Mouse (Mus musculus): Measurements from ENCODE around the gene Tcp10a. TPM values are rescaled to one million over a fixed set of nuclear protein-coding genes. Genes with fewer than 3 reads are reported as not detected.
A peak's percentile ranks its signal among the peaks of the same experiment; 100 is the strongest.
"Not testable (repeated sequence)": the region's sequence is repeated elsewhere in the genome, so short reads cannot be mapped to it uniquely, and the experiment has no call there.

The Tcp10a gene
- not detected in 2 replicates for total RNA-seq (2017)

DNA sequence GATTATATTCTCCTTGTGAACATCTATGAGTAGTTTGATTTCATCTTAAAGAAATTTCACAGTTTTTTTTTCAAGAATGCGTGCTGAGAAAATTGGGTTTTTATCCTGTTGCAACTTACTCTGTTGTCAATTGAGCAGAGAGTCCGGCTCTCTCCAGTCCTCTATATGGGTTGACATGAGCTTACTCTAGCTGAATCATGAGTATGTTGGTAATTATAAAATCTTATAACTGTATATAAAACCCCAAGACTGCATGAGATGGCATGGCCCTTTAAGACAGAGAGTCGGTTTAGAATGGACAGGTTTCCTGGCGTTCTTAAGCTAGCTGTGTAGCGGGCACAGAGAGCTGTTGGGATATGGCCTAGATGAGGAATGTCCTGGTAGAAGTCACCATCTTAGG lies at the start of gene Tcp10a:
Gene Tcp10a, plus strand, starts transcription at position 301 of the 400 bp plus-strand sequence.
- ATAC-seq (replicated peaks; ENCODE audit: low read depth, poor library complexity, severe bottlenecking), result not testable (repeated sequence)

DNA sequence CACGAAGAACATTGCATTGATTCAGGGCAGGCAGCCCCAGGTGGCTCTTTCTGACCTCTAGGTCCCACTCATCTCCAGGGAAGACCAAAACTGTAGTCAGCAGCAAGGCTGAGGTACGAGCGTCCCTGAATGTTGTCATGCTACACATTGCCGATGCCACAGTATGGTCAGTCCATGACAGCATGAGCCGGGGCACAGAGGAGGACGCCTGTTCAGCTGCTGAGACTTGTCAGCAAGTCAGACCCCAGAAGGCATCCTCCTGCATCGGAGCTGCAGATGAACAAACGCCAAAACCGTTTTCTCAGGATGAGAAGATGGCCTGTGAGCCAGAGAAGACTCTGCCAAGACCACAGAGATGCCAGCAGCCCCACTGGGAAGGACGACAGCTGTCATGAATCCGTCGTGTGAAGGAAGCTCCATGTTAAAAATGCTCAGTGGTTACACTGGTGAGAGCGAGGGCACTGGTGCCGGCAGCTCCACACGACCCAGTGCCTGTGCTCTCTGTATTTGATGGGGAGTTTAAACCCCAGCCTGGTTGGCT lies 45.7 kb upstream of the Tcp10a start:
- ATAC-seq (replicated peaks; ENCODE audit: low read depth, poor library complexity, severe bottlenecking), result no peak

DNA sequence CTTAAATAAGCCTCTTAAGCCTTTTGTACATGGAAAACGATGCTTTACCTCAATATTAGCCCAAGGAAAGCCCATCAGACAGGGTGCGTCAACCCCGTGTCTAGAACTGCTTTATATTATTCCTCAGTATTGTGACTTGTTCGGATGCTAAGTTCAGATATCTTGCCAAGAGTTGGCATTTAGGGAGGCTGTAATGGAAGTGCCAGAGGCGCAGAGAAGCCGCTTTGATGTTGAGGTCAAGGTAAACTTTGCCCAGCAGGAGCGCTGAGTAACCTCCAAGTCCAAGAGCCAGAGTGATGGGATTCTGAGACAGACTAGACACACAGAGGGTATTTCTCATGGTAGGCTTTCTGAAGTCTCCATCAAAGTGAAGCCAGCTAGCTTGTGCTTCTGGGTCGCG lies 45.2 kb upstream of the Tcp10a start:
- no peak for ATAC-seq (replicated peaks; ENCODE audit: low read depth, poor library complexity, severe bottlenecking)

DNA sequence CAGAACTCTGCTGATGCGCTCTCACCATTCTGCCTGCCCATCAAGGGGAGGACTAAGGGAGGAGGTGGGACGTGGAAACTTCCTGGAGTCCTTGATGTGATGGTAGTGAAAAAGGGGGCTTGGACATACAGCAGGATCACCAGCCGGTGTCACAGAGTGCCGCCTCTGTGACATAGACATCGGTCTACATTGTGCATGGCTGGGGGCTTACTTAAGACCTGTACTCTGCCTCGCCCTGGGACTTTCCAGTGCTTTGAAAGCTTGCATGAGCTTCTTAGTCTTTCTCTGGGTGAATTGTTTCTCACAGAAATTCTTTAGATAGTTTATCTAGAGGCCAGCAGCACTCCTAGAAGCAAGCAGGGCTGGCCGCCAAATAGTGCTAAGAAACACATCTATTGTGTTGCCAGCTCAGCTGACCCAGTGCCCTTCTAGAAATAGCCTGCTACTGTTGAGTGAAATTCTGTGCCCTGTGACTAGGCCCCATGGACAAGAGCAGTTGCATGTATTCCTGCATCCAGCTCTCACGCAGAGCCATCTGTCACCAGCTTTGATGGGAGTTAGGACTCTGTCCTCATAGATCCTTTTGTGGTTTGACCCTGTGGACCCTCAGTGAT lies 40.0 kb upstream of the Tcp10a start:
- ATAC-seq (replicated peaks; ENCODE audit: low read depth, poor library complexity, severe bottlenecking), result no peak

DNA sequence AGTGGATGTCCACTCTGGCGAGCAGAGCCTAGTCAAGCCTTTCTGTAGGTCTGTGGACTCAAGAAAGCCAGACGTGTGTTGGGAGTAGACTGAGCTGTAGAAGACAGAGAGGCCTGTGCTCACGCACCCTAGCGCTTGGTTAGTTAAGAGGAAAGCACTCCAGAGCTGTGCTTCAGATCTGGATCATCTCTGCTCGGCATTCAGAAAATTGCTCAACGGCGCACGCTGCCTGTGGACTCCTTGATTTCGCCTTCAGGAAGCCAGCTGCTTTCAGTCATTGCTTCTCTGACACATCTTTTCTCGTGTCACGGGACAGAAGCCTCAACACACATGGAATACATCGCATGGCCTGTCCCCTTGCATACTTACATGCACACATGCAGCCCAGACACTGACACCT lies 39.2 kb upstream of the Tcp10a start:
- no peak for ATAC-seq (replicated peaks; ENCODE audit: low read depth, poor library complexity, severe bottlenecking)

DNA sequence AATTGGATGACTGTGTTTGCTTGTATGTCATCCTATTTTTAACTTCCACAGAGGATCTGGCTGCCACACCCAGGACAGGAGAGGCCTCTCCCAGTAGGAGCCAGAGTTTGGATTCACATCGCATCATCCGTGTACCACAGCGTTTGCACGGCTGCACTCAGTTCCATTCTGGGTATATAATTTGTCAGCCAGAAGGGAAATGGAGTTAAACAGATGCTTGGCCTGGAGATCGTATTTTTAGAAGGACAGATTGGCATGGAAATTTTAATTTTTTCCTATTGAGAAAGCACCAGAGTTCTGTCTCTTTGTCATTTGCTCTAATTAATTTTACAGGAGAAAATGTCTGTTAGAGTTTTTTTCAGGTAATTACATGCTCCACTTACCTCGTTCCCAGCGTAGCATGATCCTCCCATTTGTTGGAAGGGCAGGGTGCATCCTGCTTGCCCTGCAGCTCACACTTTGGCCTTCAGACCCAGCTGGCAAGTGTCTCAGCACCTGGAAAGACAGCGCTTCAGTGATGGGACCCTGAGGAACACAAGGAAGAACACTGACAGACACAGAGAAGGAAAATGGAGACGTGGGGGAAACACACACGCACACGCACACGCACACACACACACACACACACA lies 37.9 kb upstream of the Tcp10a start:
- no peak for ATAC-seq (replicated peaks; ENCODE audit: low read depth, poor library complexity, severe bottlenecking)

DNA sequence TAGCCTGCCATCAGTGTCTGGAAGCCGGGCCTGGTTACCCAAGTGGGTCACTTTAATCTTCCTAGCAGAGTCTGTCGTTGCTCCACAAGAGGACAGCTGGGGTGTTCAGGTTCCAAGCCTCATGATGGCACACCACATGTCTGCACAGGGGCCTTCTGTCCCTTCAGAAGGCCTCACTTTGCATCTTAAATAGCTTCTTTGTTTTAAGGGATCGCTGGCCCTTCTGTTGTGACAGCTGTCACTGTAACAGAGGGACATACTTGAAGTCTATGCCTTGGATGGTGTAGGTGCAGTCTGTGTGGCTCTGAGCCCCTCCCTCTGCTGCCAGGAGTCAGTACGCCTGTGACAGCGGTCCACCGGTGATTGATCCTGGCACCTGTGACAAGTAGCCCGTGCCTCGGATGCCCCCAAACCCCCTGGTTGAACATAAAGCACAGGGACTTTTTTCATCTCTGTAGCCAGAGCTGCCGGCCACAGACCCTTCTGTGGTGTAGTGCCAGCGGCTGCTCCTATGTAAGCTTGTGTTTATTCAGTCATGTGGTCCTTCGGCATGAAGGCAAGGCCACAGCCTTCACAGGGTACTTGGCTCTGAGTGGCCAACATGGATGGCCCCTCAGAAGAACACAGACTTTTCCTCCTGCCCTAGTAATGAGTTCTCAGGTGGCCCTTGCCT lies 32.3 kb upstream of the Tcp10a start:
- ATAC-seq (replicated peaks; ENCODE audit: low read depth, poor library complexity, severe bottlenecking), result no peak

DNA sequence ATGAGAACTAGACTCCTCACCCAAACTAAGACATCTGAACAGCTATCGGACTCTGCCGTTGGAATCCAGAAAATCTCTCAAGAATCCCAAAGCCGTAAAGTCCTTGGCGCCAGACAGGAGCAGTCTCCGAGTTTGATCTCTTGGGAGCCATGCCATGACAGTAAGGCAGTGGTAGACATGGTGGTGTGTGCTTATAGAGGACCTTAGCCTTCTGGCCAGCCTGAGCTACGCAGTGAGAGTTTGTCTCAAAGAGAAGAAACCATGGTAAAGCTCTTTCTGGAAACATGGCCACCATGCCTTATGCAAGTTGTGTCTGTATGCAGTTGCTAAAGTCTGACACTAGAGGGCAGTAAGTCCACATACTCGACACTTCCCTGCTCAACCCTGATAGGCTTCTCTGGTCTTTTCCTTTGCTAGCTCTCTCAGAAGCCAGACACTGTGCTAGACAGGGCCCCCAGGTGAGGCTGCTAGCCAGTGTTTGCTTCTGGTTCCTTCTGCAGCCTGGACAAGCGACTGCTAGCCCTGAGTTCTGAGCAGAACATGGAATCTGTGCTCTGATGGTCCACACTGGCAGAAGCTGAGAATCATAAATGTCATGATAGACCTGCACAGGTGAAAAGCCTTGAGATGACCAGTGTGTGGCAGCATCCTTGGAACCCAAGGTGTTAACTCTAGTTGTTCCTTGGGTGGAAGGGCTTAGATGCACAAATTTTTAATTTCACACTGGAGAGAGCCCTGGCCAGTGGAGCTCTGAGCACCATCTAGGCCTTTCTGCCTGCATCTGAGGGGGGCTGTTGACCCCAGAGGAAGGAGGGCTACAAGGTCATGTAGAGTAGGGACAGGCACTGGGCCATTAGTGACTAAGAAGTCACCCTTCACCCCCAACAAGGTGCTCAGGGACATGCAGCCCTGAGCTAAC lies 17.9 kb upstream of the Tcp10a start:
- ATAC-seq (replicated peaks; ENCODE audit: low read depth, poor library complexity, severe bottlenecking), result peak; percentile 95

DNA sequence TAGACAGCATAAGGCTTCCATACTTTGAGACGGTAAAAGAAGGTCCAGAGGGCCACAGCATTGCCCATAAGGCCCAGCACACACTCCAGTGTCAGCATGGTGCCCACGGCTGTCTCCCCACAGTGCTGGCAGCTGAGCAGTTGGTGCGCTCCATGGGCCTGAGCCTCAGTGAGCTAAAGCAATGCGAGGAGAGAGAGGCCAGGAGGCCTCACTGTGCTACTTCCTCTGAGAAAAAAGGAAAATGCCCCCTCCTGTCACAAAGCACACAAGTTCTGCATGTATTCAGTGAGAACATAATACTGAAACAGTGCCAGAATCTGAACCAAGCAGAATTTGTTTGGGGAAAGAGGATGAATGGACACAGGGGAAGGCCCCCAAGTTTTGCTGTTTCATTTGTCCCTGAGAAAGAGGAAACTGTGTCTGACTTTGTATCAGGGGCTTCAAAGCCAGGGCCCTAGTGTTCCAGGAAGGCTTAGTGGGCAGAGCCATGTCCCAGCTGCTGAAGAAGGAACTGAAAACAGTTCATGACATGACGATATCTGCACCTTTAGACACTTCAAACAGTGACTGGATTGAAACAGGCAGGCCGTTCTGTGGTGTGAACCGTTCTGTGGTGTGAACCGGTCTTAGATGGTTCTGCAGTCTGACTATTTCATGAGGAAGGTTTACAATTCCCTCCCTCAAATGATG lies 8.6 kb upstream of the Tcp10a start:
- peak; percentile 88 for ATAC-seq (replicated peaks; ENCODE audit: low read depth, poor library complexity, severe bottlenecking)

DNA sequence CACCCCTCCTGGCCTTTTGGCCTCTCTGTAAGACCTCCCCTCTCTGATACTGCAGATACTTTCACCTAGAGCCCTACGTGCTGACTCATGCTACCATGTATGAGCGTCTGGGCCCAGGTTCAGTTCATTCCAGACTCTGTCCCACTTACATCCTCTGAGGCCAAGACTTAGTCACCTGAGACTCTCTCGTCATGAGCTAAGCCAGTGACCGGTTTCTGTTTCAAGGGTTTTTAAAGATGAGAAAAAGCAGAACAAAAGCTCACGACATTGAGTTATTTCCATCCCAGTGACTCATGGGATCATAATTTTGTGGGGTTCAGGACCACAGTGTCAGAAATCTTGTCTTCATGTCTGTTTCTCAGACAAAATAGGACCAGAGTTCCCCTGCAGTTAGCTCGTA lies 4.7 kb upstream of the Tcp10a start:
- ATAC-seq (replicated peaks; ENCODE audit: low read depth, poor library complexity, severe bottlenecking), result not testable (repeated sequence)

DNA sequence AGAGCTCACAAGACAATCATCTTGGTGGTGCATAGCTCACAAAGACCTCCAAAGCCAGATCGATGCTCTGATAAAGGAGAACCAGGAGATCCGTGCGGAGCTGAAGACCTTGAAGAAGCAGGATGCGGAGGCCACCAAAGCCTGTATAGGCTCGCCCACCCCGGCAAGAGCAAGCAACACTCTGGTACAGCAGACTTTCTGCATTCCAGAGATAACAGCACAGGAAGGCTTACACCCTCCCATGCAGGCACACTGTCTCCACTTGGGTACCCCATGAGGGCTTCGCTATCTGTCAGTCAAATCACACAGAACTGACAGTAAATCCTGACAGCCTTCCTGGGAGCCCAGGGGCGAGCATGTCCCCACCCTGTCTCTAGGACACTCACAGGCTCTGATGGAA lies 2.0 kb downstream of the Tcp10a start:
- ATAC-seq (replicated peaks; ENCODE audit: low read depth, poor library complexity, severe bottlenecking), result peak; percentile 30

DNA sequence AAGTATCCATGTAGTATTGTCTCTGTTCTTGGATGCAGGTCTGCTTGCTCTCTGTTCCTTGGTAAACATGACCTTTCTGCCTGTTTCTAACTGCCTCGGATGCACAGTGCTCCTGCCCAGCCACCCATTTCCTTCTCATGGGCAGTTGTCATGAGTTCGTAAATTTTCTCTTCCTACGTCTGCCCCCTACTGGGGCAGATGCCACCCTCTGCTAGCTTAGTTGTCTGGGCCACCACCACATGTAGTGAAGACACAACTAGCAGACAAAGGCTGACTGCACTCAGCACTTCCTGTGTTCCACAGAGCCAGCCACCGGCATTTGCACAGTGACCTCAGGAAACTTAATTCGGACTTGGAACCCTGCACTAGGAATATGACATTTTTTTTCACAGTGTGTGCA lies 8.3 kb downstream of the Tcp10a start:
- peak; percentile 71 for ATAC-seq (replicated peaks; ENCODE audit: low read depth, poor library complexity, severe bottlenecking)

DNA sequence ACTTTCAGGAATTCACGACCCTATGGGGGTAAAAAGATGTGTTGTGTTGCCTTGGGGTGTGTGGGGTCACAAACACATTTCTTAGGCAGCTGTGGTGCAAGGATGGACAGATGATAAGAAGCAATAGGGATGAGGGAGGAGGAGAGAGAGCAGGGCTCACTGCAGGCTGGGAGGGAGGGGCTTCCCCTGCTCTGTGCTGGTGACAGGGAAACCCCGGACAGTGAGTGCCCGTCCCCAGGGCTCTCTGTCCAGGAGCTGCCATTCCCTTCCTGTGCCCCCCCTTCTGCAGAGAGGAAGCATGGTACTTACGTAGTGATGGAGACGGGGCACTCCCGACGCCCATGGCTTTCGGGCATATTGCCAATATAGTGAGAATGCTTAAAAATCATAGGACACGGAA lies 12.9 kb downstream of the Tcp10a start:
- ATAC-seq (replicated peaks; ENCODE audit: low read depth, poor library complexity, severe bottlenecking), result not testable (repeated sequence)

DNA sequence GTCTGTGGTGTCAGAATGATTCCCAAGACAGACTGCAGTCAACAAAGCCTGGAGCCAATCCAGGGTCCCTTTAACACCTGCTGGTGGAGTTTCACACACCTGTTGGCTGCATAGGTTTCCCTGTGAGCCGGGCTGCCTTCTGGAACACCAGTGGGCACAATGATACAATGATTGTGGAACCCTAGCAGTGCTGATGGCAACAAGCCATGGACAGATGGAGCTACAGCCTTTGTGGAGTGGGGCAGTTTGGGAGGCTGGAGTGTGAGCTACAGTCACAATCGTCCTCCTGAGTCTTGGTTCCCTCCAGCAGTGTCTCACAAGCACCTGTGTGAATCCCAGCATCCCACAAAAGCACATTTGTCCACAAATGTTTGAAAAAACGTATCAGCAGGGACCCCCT lies 24.3 kb downstream of the Tcp10a start:
- not testable (repeated sequence) for ATAC-seq (replicated peaks; ENCODE audit: low read depth, poor library complexity, severe bottlenecking)

DNA sequence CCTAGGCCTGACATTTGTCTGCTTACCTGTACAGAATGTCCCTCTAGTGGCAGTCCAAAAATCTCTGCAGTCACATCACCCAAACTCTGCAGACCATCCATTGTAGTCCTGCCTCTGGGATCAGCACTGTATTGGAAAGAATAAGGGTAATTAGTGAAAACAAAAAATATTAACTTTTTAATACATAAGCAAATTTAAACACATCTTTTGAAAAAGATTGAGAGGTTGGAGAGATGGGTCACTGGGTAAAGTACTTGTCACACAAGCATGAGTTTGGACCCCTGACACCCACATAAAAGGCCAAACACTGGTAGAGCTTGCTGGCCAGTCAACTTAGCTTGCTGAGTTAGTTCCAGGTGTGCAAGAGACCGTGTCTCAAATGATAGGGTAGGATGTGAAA lies 28.1 kb downstream of the Tcp10a start, which contains the start of gene Ttll2:
Gene Ttll2, minus strand, starts transcription at position 101 of the 400 bp plus-strand sequence.
- ATAC-seq (replicated peaks; ENCODE audit: low read depth, poor library complexity, severe bottlenecking), result not testable (repeated sequence)

DNA sequence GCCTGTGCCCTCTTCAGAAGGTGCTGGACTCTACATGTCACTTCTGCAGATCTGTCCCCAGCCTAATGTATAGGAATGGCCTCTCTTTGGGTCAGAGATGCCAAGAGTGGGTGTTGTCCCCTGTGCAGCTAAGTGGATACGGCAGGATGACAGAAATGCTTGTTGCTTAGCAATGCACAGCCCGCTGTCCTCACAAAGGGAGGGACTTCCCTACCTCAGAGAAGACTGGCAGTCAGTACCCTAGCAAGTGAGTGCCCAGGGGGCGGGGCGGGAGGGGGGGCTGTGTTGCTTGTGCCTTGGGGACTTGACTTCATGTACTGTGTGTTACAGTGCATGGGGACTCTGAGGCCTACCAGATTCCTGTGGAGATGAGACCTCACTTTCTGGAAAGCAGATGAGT lies 35.4 kb downstream of the Tcp10a start:
- not testable (repeated sequence) for ATAC-seq (replicated peaks; ENCODE audit: low read depth, poor library complexity, severe bottlenecking)

DNA sequence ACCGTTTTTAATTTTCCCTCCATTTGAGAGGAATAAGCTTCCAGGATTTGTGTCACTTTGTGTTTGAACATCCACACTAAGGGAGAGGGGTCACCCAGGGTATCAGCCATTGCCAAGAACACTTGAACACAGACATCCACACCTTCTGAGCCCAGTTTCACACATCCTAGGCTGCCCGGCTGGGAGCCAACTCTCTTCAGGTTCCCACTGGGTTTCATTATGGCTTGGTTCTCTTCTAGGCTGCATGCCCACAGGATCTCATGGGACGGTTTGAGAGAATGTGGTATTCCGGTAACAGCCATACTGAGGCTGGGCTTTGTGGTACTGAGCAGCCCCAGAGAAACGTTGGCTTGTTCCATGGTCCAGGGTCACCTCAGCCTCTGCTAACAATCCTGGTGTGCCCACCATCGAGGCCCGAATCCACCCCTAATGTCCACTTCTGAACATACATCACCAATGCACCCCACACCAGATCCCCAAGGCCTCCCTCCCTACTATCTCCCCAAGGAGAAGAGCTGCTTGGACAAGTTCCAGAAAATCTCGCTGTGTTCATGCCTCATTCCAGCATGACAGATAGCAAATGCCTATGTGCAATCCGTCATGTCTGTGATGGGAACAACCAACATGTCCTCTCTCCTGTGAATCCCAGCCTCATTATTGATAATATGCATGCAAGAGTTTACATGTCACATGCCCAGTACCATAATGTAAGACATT lies 36.5 kb downstream of the Tcp10a start:
- not testable (repeated sequence) for ATAC-seq (replicated peaks; ENCODE audit: low read depth, poor library complexity, severe bottlenecking)

DNA sequence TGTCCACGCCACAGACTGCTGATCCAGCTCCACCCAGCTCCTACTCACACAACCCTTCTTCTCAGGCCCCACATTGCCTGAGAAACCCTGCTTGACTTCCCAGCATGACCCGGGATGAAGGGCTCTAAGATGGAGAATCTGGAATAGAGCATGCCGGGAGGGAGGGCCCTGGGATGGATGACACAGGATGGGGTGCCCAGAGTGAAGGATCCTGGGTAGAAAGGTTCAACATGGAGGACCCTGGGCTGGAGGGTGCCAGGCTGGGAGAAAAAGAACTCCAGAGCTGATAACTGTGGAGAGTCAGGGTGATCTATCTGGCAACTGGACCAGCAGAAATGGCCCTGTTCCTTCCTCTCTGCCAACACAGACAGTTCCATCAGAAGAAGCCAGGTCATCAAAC lies 41.2 kb downstream of the Tcp10a start:
- ATAC-seq (replicated peaks; ENCODE audit: low read depth, poor library complexity, severe bottlenecking), result not testable (repeated sequence)

DNA sequence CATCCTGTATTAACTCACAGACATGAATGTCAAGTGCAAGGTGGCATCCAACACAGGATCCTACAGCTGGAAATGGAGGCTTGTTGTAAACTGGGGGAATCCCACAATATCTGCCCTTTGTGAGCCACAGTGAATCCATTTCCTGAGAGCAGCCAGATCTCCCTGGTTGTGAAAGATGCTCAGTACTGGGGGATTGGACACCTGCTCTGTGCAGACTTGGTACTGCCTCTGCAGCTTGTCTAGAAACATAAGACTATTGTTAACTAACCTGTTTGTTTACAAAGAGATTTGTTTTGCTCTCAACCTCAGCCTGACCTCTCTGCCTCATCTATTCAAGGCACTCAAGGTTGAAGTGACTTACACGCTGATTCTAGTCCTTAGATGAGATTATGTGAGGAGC lies 41.8 kb downstream of the Tcp10a start:
- ATAC-seq (replicated peaks; ENCODE audit: low read depth, poor library complexity, severe bottlenecking), result not testable (repeated sequence)
